9 mouse cellular contexts compared by ENCODE assay signal in the genomic region with DNA sequence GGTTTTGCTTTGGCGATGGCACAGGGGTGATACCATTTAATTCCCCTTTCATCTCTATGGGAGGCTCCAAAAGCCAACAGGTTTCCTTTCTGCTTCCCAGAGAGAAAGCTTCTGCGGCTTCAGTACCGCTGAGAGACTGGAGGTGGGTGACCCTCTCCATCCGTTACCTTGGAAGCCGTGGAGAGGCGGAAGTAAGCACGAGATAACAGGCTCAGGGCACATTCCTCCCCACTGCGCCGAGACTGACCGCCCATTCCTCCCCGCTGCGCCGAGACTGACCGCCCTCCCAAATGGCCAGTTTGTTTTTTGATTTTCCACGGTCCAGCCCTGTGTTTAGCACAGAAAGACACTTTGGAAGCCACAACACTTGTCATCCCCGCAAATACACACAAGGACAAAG. TPM values are rescaled to one million over a fixed set of nuclear protein-coding genes. Genes with fewer than 3 reads are reported as not detected.
DNase-seq lines count a peak whose midpoint lies in the region; ATAC-seq and TF ChIP-seq lines count a peak whose summit lies in the region.
"Had no signal": no experiment of that assay in that cellular context is flagged by ENCODE, and none has a peak within 500 bp of the region (broad histone marks: within the 10 kb centered on the region; RNA-seq: fewer than 3 reads in every experiment).

No protein-coding gene starts in this region.

- H3K36me3 ChIP-seq in E14TG2a.4 (ENCODE audit: insufficient read depth, low read length): no peaks in the 10 kb centered on the region
- H3K36me3 ChIP-seq in embryonic facial prominence, embryonic 11.5 days (replicated peaks; ENCODE audit: control insufficient read depth, insufficient read depth, low read depth, low read length): no peaks in the 10 kb centered on the region
- no peaks in the 10 kb centered on the region for H3K36me3 ChIP-seq in hindbrain, embryonic 12.5 days

- H3K4me2 ChIP-seq in embryonic facial prominence, embryonic 11.5 days (ENCODE audit: low read depth, low read length): peak overlapping the region; percentile 8; the same call in 1 of the 2 replicates
- peak overlapping the region; percentile 44 for H3K4me2 ChIP-seq in hindbrain, embryonic 12.5 days (replicated peaks)

- no peak overlapping the region for H3K9ac ChIP-seq in embryonic facial prominence, embryonic 11.5 days (replicated peaks; ENCODE audit: low read length)
- no peak overlapping the region for H3K9ac ChIP-seq in hindbrain, embryonic 12.5 days

- H3K9me3 ChIP-seq in E14TG2a.4 (ENCODE audit: low read length): no peaks in the 10 kb centered on the region
- no peaks in the 10 kb centered on the region for H3K9me3 ChIP-seq in embryonic facial prominence, embryonic 11.5 days (replicated peaks; ENCODE audit: control insufficient read depth, low read length)
- no peaks in the 10 kb centered on the region for H3K9me3 ChIP-seq in hindbrain, embryonic 12.5 days (replicated peaks)

- peaks cover 7% of the 10 kb centered on the region for H3K4me1 ChIP-seq in E14TG2a.4 (replicated peaks; ENCODE audit: low read depth, low read length)
- H3K4me1 ChIP-seq in embryonic facial prominence, embryonic 11.5 days (ENCODE audit: control insufficient read depth, insufficient read depth, low read length): no peaks in the 10 kb centered on the region; the same call in 1 of the 2 replicates
- H3K4me1 ChIP-seq in hindbrain, embryonic 12.5 days: peaks cover 19% of the 10 kb centered on the region

- H3K27me3 ChIP-seq in E14TG2a.4 (ENCODE audit: insufficient read depth, low read length): peaks cover 3% of the 10 kb centered on the region; the same call in 1 of the 2 replicates
- H3K27me3 ChIP-seq in embryonic facial prominence, embryonic 11.5 days (ENCODE audit: control insufficient read depth, insufficient read depth, low read length): peaks cover 2% of the 10 kb centered on the region; the same call in 1 of the 2 replicates
- H3K27me3 ChIP-seq in hindbrain, embryonic 12.5 days: peaks cover 97% of the 10 kb centered on the region

- peak overlapping the region; percentile 53 for H3K4me3 ChIP-seq in E14TG2a.4 (replicated peaks; ENCODE audit: low read length)
- H3K4me3 ChIP-seq in embryonic facial prominence, embryonic 11.5 days (ENCODE audit: low read depth, low read length): no peak overlapping the region
- no peak overlapping the region for H3K4me3 ChIP-seq in hindbrain, embryonic 12.5 days

- DNase-seq in embryonic facial prominence, embryonic 11.5 days (ENCODE audit: low spot score): peak; percentile 39
- DNase-seq in lung, postnatal 25 days (ENCODE audit: low spot score): peak; percentile 7
- DNase-seq in spleen, adult 12 weeks (ENCODE audit: low spot score): no peak
- DNase-seq in thymus, postnatal 36 days: no peak
- no peak for DNase-seq in layer of hippocampus, adult 9-10 months (ENCODE audit: low spot score)
- DNase-seq in testis, postnatal 14 days (ENCODE audit: low spot score): no peak

- no peak for TF ChIP-seq CTCF in E14TG2a.4 (conservative IDR thresholded peaks at IDR 0.05; ENCODE audit: low read length)

- no peak for ATAC-seq in embryonic facial prominence, embryonic 11.5 days (replicated peaks; ENCODE audit: insufficient number of reproducible peaks, low FRiP score, low TSS enrichment, low read depth)
- no peak for ATAC-seq in hindbrain, embryonic 12.5 days (ENCODE audit: low FRiP score)

- H3K27ac ChIP-seq in embryonic facial prominence, embryonic 11.5 days (replicated peaks; ENCODE audit: low read depth, low read length): no peak overlapping the region
- H3K27ac ChIP-seq in hindbrain, embryonic 12.5 days: no peak overlapping the region

- WGBS in embryonic facial prominence, embryonic 11.5 days: under 1% methylated on average over 16 of the region's 16 CpGs
- under 1% methylated on average over 16 of the region's 16 CpGs for WGBS in hindbrain, embryonic 12.5 days

RNA-seq across cellular contexts. Expression of a gene that starts 55.4 kb away (rescaled TPM):
- 2.3 and 2.7 TPM in 2 replicates for polyA plus RNA-seq in embryonic facial prominence, embryonic 11.5 days (2014; fragmentation: Nextera tagmentation; extraction: Ambion mirVana)
- 2.8 and 3.4 TPM in 2 replicates for polyA plus RNA-seq in hindbrain, embryonic 12.5 days (2016; fragmentation: Nextera tagmentation; extraction: Ambion mirVana)
- polyA plus RNA-seq: large intestine, adult 2 months had no signal

Comparison
In these comparisons a context has a peak if more than half of its experiments do, and no peak if none do; other contexts are left out.
1. DNase-seq: peak in embryonic facial prominence, embryonic 11.5 days (single experiment) and lung, postnatal 25 days (single experiment); none in spleen, adult 12 weeks (single experiment), thymus, postnatal 36 days (0 of 2), layer of hippocampus, adult 9-10 months (single experiment) and testis, postnatal 14 days (single experiment).